Mouse (Mus musculus) testis, postnatal 14 days (tissue): ENCODE results near the gene Map10.

Experiments used
- DNase-seq: peaks from one replicate; pipeline ENCODE4 v3.0.0; 2021; ENCODE audit warnings: low spot score

Map10 gene

DNA sequence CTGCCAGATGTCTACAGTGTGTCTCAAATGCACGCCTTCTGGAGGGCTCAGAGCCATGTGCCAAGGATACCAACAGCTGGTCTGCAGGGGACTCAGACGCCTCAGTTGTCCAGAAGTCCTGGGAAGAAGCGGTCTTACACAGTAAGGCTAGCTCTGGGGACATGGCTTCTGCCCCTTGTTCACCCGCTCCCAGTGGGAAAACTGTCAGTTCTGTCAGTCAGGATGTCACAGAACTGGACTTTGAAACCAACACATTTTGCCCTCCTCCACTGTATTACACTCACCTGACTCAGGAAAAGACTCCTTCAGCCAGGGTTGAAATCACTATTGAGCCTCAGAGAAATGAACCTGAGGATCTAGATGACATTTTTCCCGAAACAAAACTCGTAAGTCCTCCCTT is 802 bp downstream of the Map10 start:
- no peak for DNase-seq

DNA sequence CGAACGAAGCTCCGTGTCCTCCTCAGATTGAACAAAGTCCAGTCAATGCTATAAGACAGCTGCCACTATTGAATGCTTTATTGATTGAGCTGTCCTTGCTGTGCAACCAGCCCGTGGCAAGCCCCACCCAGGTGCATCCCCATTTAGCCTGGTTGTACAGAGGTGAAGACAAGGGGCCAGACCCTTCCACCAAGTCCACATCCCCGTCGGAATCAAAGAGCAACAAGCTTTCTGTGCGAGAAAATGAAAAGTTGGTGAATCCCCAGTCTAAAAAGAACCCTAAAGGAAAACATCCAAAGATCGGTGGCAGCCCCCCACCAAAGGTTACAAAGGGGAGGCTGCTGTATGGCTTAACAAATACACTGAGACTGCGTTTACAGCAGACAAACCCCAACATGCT is 1.3 kb downstream of the Map10 start:
- DNase-seq = no peak

GRCm38 (mm10) chr8:125671371-125671770 is 1.8 kb downstream of the Map10 start:
- no peak for DNase-seq

GRCm38 (mm10) chr8:125675796-125676195 is 6.2 kb downstream of the Map10 start:
- no peak for DNase-seq

DNA sequence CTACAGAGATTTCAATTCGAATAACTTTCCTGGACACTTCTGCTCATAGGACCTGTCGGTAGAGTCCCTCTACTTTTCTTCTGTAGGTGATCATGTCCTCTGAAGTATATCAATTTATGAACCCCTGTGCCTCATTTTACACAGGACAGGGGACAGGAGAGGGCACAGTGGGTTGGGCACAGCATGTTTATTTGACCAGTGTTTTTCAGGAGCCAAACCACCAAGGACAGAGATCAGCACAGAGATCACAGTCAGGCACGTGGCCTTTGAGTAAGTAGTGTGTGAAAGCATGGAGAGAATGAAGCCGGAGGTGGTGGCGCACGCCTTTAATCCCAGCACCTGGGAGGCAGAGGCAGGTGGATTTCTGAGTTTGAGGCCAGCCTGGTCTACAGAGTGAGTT is 7.9 kb downstream of the Map10 start:
- no peak for DNase-seq

DNA sequence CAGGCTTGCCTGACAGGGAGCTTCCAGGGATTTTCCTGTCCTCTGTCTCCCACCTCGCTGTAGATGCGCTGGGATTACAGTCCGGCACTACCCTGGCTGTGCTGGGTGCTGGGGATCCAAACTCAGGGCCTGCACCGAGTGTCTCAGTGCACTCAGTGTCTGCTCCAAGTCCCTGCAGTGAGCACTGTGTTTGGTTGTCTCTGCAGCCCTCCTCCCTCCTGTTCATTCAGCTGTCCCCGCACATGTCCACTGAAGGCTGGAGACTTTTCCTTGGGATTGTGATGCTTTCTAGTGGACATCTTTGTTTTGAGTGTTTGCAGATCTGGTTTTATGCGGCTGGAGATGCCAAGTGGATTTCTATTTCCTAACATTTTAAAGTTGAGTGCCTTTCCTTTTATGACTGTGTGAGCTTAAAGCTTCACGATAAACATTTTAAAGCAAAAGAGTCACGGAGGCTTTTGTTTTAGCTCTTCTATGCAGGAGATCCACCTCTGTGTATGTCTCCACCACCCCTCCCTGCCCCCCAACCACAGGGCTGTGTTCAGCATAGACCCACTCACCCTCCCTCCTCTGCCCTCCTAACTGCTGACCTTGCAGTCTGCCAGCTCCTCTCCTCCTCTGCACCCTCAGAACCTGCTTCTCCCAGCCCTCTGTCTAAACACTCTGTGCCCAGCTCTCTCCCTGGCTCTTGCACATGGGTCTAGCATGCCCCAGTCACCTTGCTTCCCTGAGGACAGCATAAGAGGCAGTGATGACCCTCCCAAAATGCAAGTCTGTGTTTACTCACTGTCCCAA is 9.4 kb downstream of the Map10 start:
- no peak for DNase-seq

GRCm38 (mm10) chr8:125680851-125681408 is 11.3 kb downstream of the Map10 start:
- DNase-seq = no peak

GRCm38 (mm10) chr8:125685216-125685760 is 15.7 kb downstream of the Map10 start:
- no peak for DNase-seq

DNA sequence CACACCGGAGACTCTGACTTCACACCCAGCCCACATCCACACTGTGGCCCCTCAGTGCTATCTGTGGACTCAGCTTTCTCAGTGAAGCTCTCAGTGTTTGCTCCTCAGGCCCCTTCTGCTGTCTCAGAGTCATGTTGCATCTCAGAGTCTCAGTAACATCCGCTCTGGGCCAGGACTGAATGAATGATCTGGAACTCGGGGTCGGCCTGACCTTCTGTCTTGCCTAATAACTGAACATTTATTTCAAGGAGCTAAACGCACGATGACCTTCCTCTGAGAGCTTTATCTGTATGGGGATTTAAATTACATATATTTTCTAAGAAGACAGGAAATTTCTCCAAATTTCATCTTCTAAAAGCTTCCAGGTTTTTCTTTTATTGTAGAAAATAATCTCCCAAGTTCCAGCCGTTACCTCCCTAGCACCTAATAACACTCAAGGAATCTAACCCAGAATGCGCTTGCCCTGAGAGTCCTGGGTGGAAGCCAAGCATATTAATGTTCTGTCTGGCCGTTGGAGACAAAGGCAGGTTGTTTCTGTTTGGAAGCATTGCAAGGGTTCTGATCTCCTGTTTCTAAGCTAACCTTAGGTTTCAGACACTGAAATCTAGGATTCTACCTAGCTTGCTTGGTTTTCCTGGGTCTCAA is 16.7 kb downstream of the Map10 start:
- DNase-seq = no peak

GRCm38 (mm10) chr8:125690166-125690915 is 20.7 kb downstream of the Map10 start:
- DNase-seq = no peak

DNA sequence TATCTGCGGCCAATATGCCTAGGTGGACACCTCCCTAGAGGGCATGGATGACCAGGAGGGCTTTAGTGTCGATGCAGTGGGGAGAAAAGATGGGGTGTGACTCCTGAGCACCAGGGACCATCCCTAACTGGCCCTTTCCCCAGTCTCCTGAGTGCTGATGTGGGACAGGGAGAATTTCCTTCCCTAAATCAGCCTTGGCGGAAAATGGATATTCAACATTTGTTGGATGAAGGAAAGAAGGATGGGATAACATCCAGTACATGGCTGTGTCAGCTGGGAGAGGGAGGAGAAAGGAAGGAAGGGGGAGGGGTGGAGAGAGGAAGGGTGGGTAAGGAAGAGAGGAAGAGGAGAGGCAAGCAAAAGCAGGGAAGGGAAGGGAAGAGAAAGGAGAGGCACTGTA is 21.3 kb downstream of the Map10 start:
- DNase-seq = no peak

GRCm38 (mm10) chr8:125692447-125692846 is 22.8 kb downstream of the Map10 start:
- DNase-seq = no peak

DNA sequence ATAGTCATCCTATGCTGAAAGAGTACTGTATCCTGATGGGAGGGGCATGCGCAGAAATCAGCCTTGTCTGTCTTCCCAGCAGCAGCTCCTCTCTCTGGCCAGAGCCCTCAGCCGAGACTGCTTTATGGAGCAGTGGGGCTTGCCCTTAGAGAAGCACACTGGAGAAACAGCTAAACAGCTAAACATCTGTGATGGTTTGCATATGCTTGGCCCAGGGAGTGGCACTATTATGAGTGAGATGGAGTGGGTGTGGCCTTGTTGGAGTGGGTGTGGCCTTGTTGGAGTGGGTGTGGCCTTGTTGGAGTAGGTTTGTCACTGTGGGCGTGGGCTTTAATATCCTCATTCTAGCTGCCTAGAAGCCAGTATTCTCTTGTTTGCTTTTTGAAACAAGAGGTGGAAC is 23.6 kb downstream of the Map10 start:
- DNase-seq = no peak

DNA sequence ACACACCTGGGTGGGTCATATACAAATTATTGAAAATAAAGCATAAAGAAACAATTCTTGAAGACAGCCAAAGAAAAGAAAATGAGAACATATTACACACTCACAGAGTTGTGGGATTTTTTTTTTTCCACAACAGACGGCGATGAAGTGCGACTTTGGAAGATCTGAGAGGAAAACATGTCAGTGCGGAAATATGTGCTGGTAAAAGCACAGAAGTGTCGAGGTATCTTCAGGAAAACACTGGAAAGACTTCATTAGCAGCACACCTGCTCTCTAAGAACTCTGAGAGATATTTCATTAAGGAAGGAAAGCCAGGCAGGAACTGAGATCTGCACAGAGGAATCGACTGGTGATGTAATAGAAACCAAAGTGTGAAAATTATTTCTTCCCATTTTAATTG is 26.3 kb downstream of the Map10 start:
- DNase-seq = no peak

DNA sequence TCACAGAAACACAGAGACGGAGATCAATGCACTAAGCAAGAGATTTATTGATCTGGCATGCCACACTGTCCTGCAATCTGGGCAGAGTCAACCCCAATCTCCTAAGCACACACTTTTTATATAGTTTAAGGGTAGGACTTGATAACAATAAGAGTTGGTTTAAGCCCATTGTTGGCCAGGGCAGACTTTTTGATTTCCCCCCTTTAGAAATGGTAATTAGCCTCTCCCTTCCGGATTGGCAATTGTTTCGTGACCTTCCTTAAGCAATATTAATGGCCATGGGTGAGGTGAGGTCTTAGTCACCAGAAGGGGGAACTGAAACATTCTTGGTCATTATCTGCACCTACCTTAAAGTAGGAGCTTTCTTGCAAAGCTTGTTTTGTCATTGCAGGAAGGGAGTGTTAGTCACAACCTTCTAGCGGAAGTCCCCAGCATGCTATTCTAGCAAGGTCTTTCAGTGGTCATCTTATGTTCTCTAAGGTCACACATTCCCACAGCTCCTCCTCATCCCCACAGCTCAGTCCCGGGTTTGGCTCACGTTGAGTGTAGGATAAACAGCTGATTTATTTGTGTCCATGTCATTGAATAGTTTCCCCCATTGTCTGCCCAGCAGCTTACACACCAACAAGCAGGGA is 29.9 kb downstream of the Map10 start:
- no peak for DNase-seq

DNA sequence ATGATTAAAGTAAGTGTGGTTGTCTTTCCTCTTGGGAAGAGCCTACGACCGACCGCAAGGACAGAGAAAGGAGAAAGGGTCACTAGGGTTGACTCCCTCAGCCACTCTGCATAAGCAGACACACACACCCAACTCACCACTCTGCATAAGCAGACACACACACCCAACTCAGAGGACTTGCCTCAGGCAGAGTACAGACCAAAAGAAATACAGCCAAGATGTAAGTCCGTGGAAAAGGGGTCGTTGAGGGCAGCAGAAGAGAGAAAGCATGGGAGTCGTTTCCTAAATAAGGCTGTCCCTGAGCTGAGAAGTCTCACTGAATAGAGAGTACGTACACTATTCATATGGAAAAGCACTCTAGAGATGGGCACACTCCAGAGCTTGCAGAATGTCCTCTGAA is 30.8 kb downstream of the Map10 start:
- no peak for DNase-seq

DNA sequence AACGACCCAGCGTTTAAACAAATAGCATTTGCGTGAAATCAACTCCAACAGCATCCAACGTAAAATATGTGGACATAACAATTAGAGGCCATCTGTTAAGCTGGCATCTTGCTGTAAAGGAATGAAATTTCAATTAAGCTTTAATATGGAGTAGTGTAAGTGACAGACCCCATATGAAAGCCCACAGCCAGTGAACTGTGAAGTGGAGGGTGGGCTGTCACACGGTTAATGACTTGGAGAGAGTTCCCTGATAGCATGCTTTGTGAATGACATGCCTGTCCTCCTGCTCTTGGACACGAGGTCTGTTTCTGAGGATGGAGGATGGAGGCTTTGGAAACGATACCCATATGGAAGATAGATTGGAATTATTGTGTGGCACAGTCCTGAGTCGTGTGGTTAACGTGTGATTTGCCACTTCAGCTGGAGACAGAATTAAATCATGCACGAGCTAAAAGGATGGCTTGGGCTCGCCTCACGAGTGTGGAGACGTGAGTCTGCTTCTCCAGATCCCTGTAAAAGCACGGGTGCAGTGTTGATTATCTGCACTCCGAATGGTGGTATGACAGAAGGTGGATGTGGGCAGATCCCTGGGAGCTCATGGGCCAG is 33.4 kb downstream of the Map10 start:
- no peak for DNase-seq

- DNase-seq = peak; percentile 41
These were observed 34.8 kb downstream of the Map10 start for GRCm38 (mm10) chr8:125704434-125704833.

- no peak for DNase-seq
These were observed 36.2 kb downstream of the Map10 start for GRCm38 (mm10) chr8:125705816-125706215.

GRCm38 (mm10) chr8:125709171-125709570 is 39.6 kb downstream of the Map10 start:
- DNase-seq = no peak

DNA sequence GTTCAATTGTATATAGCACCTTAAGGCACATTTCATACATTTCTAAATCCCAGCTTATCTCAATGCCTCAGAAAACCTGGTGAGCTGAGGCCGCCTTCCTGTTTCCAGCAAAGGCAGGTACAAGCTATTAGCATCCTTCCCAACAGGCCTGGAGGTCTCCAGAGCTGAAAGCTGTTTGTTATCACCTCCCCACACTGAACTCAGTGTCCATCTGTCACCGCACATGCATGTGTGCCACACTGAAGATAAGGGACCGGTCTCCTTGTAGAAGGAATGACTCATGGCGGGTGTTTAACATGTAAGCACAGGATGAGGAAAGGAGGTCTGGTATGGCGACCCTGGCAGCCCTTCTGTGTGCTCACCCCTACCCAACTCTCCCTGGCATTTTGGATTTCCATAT is 41.9 kb downstream of the Map10 start:
- no peak for DNase-seq

GRCm38 (mm10) chr8:125716211-125716610 is 46.6 kb downstream of the Map10 start:
- DNase-seq = no peak
